Mouse (Mus musculus): ENCODE data around the gene Ube4b. TPM values are rescaled to one million over a fixed set of nuclear protein-coding genes. Genes with fewer than 3 reads are reported as not detected.
A peak's percentile ranks its signal among the peaks of the same experiment; 100 is the strongest.

The Ube4b gene
- total and polyA plus RNA-seq, 3 experiments = 70.9 to 105 (median 85.0) TPM

- no peak for DNase-seq
Measured at GRCm38 (mm10) chr4:149394292-149394691, 32.3 kb downstream of the Ube4b start.

DNA sequence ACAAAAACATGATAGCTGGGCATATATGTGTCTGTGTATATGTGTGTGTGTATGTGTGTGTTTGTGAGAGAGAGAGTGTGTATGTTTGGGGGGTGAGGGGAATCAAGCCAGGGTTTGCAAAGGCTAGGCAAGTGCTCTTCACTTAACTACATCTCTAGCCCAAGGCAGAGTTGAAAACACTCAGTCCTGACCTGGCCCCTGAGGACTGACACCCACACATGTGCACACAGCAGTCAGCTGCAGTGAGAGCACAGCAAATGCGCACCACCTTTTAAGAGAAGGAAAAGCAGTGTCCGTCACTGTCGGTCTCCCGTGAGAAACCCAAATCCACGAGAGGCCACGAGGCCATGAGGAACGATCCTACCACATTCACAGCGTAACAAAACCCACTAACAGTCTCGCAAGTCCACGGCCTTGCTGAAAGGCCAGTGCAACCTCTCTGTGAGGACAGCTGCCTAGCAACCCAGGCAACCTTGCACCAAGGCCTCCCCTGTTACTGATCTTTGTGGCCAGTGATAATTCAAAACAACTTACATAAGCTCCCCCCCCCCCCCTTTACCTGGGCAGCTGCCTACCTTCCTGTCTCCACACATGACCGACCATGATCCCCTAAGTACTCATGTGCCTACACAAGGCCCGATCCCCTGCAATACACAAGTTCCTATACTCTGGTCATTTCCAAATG, 33.1 kb downstream of the Ube4b start:
- peak; percentile 82 for DNase-seq

GRCm38 (mm10) chr4:149392359-149392758, 34.2 kb downstream of the Ube4b start:
- peak; percentile 40 for DNase-seq

DNA sequence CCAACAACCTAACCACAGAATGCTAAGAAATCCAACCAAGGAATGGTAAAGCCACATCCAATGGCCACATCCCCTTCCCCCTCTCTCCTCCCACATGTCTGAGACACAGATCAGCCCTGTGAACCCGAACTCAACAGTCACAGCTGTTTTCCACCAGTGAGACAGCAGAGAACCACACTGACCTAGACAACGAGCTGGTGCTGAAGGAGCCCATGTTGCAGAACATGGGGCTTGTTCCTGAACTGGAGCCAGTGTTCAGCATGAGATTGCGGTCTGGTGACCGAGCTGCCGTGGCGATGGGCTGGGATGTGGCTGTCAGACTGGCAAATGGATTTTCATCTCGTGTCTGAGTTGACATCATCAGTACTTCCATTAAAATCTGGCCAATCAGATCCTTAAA, 45.5 kb downstream of the Ube4b start:
- DNase-seq = no peak

GRCm38 (mm10) chr4:149379881-149380280, 46.7 kb downstream of the Ube4b start:
- no peak for DNase-seq

- DNase-seq = no peak
Measured at GRCm38 (mm10) chr4:149378819-149379218, 47.7 kb downstream of the Ube4b start.

DNA sequence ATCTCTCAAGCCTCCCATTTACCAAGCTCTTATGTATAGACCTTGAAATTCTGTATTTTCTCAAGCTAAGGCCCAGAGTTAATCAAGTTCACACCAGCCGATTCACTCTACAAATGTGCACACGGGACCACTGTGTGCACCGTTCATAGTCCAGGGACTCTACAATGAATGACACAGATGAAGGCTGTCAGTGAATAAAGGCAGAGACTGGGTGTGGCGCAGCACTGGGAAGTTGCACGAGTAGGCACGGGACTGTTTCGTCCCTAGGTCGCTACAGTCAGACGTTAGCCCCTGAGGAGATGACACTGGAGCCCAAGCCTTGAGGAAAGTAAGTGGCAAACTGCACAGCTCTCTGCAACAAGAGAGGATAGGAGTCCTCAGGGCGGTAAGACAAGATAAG, 50.5 kb downstream of the Ube4b start:
- no peak for DNase-seq

GRCm38 (mm10) chr4:149374662-149375061, 51.9 kb downstream of the Ube4b start:
- DNase-seq = no peak

DNA sequence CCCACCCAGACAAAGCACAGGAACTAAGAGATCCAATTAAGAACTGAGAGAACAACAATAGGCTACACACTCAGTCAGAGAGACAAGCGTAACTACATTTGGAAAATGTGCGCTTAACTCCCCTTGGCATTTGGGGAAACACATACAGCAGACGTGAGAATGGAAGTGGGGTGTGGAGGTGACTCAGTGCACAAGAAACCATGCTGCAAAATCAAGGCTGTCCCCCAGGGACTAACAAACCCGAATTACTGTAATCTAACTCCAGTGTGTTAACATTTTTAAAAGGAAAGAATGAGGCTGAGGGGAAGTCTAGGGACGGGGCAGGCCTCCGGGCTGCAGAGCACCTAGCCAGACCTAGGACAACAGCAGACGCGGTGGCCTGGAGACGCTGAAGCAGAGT, 52.6 kb downstream of the Ube4b start:
- DNase-seq = no peak

DNA sequence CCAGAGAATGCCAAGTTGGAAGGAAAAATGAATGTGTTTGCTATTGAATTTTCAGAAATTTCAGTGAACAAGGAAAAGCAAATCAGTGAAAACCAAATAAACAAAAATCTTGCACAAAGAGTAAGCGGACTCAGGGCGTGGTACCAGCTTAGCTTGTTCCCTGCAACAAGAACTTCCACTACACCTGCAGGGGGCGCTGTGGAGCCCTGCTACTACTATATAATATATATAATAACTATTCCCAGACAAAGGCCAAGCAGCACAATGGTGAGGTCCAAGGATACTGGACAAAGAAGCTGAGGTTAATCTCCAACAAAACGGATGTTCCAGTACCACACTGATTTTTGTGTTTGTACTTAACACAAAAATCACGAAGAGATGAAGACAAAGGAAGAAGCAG, 53.1 kb downstream of the Ube4b start:
- peak; percentile 43 for DNase-seq

DNA sequence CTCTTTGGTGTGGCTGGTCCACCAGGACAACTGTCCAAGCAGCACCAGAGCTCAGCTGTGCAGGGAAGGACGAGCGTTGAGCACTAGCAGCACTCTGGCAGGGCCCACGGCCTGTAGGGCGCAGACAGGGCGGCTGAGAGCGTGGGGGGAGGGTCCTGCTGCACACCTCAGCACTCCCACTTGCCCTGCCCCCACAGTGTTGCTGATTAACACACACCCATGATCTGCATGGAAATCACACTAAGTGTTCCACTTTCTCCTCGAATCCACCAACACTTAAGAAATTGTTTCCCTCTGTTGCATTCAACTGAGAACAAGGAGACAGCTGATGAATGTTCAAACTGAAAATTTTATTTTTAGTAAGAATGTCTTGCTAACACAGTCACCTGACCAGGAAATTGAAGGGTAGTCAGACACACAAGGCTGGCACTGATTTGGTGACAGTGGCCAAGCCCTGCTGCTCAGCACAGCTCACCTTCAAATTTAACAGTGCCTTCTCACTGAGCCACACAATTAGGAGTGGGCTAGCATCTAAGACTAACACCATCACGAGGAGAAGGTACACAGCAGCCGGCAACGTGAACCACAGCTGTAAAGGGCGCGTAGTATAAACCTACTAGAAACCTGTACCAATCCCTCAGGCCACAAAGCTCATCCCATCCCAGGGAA, 60.7 kb downstream of the Ube4b start:
- no peak for DNase-seq

DNA sequence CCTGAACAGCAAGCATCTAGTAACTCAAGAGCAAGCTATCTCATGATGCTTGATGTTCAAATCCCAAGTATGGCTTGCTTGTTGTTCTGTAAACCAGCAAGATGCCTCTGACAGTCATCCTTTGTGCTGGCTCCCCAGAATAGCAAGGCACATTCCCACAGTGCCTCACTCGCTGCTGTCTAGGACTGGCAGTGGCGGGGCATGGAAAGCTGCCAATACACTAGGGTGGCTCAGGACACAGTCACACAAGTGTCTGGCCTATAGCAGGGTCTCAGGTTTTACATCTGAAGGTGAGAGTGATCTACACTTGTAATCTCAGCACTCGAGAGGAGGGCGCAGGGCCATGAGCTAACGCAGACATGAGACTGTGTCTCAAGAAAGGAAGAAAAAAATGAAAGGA, 61.7 kb downstream of the Ube4b start:
- DNase-seq = peak; percentile 31

DNA sequence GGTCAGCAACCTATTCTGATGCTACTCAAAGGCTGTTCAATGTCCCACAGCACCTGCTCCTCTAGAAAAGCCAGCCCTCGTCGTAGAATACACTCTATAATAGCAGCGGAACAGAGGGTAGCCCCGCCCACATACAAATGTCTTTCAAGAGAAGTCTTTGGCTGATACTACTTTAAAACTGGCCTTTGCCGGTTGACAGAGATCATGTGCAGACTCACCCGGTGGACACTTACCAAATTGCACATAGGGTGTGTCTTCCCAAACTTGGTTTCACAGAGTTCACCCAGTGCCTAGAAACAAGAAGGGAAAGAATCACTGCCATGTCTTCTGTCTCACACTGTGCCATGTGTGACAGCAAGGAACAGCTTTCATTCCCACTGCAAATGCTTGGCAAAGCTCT, 65.5 kb downstream of the Ube4b start:
- DNase-seq = no peak

- no peak for DNase-seq
Measured at GRCm38 (mm10) chr4:149360647-149361046, 65.9 kb downstream of the Ube4b start.

- DNase-seq = no peak
Measured at GRCm38 (mm10) chr4:149357982-149358381, 68.6 kb downstream of the Ube4b start.

DNA sequence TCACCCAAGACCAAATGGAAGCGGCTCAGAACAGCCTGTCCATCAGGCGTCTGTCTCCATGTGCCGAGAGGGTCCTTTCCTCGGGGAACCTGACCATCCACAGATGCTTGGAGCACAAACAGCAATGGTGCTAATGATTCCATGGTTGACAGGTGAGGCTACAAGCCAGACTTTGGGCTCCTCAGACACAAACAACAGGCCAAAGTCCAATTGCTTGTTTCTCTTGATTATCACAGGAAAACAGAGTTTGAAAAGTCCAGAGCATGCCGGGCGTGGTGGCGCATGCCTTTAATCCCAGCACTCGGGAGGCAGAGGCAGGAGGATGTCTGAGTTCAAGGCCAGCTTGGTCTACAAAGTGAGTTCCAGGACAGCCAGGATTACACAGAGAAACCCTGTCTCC, 71.9 kb downstream of the Ube4b start:
- DNase-seq = no peak

DNA sequence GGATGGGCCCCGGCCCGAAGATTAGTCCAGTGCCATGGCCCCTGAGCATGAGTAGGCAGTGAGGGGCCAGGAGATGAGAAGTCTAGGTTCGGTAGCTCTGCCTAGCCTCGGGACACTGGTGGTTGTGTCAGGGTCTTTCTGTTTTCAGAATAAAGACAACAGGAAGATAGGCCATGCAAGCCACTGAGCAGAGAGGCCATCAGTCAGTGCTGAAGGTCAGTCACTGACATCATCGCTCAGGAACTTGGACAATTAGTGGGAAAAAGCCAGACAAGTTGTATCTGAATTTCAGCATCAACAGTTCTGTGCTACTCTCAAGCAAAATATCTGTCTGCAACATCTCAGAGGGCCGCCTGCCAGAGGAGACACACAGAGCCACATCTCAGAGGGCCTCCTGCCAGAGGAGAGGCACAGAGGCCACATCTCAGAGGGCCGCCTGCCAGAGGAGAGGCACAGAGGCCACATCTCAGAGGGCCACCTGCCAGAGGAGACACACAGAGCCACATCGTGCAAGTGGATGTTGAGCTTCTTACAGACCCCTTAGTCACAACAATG, 74.9 kb downstream of the Ube4b start:
- DNase-seq = peak; percentile 81

DNA sequence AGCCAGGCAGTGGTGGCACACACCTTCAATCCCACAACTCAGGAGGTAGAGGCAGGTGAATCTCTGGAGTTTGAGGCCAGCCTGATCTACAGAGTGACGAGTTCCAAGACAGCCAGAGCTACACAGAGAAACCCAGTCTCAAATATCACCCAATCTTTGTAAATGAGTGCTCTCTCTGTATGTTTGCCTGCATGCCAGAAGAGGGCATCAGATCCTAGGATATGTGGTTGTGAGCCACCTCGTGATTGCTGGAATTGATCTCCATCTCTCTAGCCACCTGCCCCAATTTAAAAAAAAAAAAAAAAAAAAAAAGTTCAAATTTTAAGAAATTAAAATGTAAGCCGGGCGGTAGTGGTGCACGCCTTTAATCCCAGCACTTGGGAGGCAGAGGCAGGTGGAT, 77.6 kb downstream of the Ube4b start:
- no peak for DNase-seq

DNA sequence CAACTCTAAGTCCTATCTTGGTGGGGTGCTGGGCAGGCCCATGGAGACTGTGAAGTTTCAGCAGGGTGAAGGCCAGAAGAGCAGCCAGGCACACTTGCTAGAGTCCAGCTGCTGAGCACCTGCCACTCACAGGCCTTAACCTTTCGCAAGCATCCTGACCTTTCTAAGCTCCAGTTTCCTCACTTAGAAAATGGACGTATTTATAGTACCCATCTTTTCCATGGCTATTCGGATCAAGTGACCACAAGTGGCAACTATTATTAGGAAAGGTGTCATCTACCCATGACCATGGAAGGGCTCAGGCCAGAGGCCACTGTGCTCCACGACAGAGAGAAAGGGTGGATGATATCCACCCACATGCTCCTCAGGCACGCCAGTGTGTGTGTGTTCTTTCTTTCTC, 80.7 kb downstream of the Ube4b start:
- no peak for DNase-seq

DNA sequence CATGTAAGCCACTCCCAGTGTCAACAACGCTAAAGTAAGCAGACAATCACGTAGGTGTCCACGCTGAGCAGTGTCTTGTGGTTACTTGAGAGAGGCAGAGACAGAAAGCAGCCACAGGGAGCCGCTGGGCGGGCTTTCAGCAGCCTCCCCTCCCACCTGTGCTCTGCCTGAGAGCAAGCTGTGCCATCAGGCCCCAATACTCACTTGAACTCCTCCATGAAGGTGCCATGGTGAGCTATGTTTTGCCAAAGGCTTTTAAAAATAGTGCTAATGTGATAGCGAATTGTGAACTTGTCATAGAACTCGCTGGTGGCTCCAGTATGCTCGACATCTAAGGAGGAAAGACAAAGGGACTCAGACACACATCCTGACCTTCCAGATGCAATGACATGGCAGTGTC, 82.2 kb downstream of the Ube4b start:
- DNase-seq = no peak

DNA sequence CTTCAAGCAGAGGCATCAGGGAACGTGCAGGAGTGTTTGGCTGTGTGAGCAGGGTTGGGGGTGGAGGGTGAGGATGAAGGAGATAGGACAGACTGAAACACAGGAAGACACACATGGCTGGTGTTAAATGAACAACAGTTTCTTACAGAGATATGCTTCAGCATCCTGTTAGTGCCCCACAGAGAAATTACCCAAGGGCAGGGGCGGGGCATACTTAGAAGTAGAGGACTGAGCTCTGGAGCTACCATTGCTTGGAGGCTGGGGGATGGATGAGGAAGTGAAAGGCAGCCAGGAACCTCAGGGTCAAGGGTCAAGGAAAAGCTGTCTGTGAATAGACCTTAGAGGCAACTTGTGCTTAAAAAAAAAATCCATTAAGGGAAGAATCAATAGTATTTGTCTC, 85.9 kb downstream of the Ube4b start:
- no peak for DNase-seq

DNA sequence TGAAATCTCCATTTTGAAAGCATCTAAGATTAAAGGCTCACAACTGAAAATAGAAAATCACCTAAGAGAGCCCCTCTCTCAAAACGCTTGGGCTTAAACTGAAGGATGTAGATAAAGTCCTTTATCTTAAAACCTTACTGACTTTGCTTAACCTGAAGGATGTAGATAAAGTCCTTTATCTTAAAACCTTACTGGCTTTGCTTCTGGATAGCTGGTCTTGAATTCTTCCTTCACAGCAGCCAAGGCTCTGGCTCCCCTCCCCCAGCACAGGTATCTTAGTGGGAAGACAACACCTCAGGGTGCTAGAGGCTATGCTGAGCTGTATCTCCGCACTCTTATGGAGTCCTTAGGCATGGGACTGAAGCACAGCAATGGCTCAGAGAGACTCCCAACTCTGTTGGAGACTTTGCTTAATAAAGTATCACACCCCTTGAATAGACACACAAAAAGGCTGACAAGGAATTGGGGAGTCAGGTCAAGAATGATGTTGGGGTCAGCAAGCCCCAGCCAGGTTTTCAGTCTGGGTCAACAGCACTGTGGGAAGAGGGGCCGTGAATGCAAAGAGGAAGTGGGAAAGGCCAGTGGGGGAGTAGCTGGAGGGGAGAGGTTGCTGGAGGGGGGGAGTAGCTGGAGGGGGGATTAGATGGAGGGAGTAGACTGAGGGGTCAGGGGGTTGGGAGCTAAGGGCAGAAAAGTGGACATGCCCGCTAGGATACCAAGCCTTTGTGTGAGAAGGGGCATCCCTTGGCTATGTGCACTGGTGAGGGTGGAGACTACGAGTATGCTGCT, 86.9 kb downstream of the Ube4b start:
- DNase-seq = no peak

DNA sequence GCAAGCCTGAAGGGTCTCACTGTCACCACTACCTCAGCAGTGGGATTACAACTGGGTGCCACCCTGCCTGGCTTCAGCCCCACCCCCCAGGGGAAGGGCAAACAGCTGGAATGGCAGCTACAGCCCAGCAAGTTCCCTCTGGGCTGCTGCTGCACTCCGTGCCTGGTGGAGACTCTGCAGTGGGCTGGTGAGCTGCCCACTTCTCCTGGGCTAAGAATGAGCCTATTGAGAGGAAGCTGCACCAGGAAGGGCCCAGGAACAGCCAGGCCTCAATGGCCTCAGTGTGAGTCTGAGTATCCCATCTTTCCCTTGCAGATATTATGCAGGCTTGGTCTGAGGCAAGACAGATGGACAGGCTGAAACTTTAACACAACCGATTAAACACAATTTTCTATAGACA, 88.4 kb downstream of the Ube4b start:
- no peak for DNase-seq
